10 mouse cellular contexts compared by ENCODE assay signal in the genomic region with DNA sequence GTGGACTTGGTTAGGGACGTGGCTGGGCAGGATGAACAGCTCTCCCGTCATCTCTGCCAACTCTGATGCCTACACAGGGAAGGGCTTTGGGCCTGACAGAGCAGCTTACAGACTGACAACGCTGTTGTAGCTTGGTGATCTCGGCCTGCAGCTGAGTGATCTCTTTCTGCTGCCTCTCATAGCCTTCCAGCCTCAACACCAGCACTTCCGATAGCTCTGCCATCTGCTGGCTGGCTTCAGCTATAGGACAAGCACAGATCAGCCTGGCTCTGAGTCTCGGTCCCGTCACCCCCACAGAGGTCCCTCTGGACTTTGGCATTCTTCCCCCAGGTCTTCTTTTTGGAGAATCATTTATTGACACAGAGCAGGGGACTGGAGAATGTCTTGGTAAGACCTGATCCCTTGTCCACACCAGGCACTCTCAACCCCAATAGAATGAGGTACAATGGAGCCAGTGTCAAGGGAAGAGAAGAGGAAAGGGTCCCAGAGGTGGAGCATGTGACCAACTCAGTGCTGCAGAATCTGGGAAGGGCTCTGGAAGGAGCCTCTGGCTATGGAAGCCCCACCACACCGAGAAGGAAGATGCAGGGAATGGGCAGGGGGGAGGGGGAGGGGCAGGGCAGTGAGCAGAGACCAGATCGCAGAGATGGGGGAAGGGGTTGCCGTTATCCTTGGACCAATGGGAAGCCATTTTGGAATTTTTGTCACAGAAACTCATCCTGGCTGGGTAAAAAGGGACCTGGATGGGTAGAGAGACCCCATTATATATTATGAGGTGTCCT. TPM values are rescaled to one million over a fixed set of nuclear protein-coding genes. Genes with fewer than 3 reads are reported as not detected.
A peak's percentile ranks its signal among the peaks of the same experiment; 100 is the strongest.
DNase-seq lines count a peak whose midpoint lies in the region; ATAC-seq and TF ChIP-seq lines count a peak whose summit lies in the region.
"Had no signal": no experiment of that assay in that cellular context is flagged by ENCODE, and none has a peak within 500 bp of the region (broad histone marks: within the 10 kb centered on the region; RNA-seq: fewer than 3 reads in every experiment).

No protein-coding gene starts in this region.

- H3K9me3 ChIP-seq in forebrain, postnatal 0 days (ENCODE audit: low read length) = no peaks in the 10 kb centered on the region
- no peaks in the 10 kb centered on the region for H3K9me3 ChIP-seq in forebrain, embryonic 16.5 days (ENCODE audit: control insufficient read depth, low read length)
- no peaks in the 10 kb centered on the region for H3K9me3 ChIP-seq in lung, embryonic 14.5 days (ENCODE audit: low read depth, low read length)
- H3K9me3 ChIP-seq: neural tube, embryonic 12.5 days had no signal

- DNase-seq in forebrain, postnatal 0 days = peak; percentile 64
- DNase-seq in lung, embryonic 14.5 days = peak; percentile 62
- no peak for DNase-seq in lung, postnatal 36 days
- DNase-seq in cerebellum, postnatal 10 days = peak; percentile 71 to 76
- DNase-seq in kidney, postnatal 4 days = peak; percentile 47 to 73
- no peak for DNase-seq in natural killer cell, adult 2 months (ENCODE audit: low spot score in 2 of 2)
- no peak for DNase-seq in adrenal gland, adult 8-10 months

- no peak overlapping the region for H3K27ac ChIP-seq in forebrain, postnatal 0 days (ENCODE audit: low read depth, low read length)
- no peak overlapping the region for H3K27ac ChIP-seq in forebrain, embryonic 16.5 days (ENCODE audit: low read length)
- no peak overlapping the region for H3K27ac ChIP-seq in lung, embryonic 14.5 days (ENCODE audit: low read depth)
- H3K27ac ChIP-seq: neural tube, embryonic 12.5 days had no signal

- no peak overlapping the region for H3K4me3 ChIP-seq in forebrain, postnatal 0 days (ENCODE audit: low read depth, low read length)
- no peak overlapping the region for H3K4me3 ChIP-seq in forebrain, embryonic 16.5 days (replicated peaks; ENCODE audit: low read length)
- H3K4me3 ChIP-seq in lung, embryonic 14.5 days (ENCODE audit: low read depth, low read length) = no peak overlapping the region
- H3K4me3 ChIP-seq: neural tube, embryonic 12.5 days had no signal

- 41% methylated on average over 10 of the region's 10 CpGs for WGBS in forebrain, postnatal 0 days
- 39% methylated on average over 10 of the region's 10 CpGs for WGBS in forebrain, embryonic 16.5 days
- WGBS in lung, embryonic 14.5 days = 25% methylated on average over 10 of the region's 10 CpGs

- no peak overlapping the region for H3K9ac ChIP-seq in forebrain, postnatal 0 days
- H3K9ac ChIP-seq in forebrain, embryonic 16.5 days (replicated peaks; ENCODE audit: low read depth, low read length) = no peak overlapping the region
- no peak overlapping the region for H3K9ac ChIP-seq in lung, embryonic 14.5 days
- H3K9ac ChIP-seq: neural tube, embryonic 12.5 days had no signal

- no peaks in the 10 kb centered on the region for H3K36me3 ChIP-seq in forebrain, postnatal 0 days (ENCODE audit: insufficient read depth)
- H3K36me3 ChIP-seq in forebrain, embryonic 16.5 days (ENCODE audit: control insufficient read depth, insufficient read depth) = no peaks in the 10 kb centered on the region
- H3K36me3 ChIP-seq in lung, embryonic 14.5 days (ENCODE audit: insufficient read depth) = no peaks in the 10 kb centered on the region
- H3K36me3 ChIP-seq: neural tube, embryonic 12.5 days had no signal

- peak; percentile 44; the same call in 1 of the 2 replicates for ATAC-seq in forebrain, postnatal 0 days
- ATAC-seq in forebrain, embryonic 16.5 days = no peak
- ATAC-seq in lung, embryonic 14.5 days (ENCODE audit: insufficient read depth) = no peak

- no peak overlapping the region for H3K4me2 ChIP-seq in forebrain, postnatal 0 days (ENCODE audit: low read depth)
- H3K4me2 ChIP-seq in forebrain, embryonic 16.5 days (ENCODE audit: low read length) = no peak overlapping the region
- no peak overlapping the region for H3K4me2 ChIP-seq in lung, embryonic 14.5 days
- H3K4me2 ChIP-seq: neural tube, embryonic 12.5 days had no signal

- no peaks in the 10 kb centered on the region for H3K4me1 ChIP-seq in forebrain, postnatal 0 days (ENCODE audit: insufficient read depth)
- peaks cover 12% of the 10 kb centered on the region for H3K4me1 ChIP-seq in forebrain, embryonic 16.5 days (replicated peaks; ENCODE audit: control insufficient read depth, insufficient read depth, low read length)
- H3K4me1 ChIP-seq in lung, embryonic 14.5 days (ENCODE audit: insufficient read depth) = no peaks in the 10 kb centered on the region

- no peaks in the 10 kb centered on the region for H3K27me3 ChIP-seq in forebrain, postnatal 0 days (ENCODE audit: insufficient read depth, low read length)
- no peaks in the 10 kb centered on the region; the same call in 1 of the 2 replicates for H3K27me3 ChIP-seq in forebrain, embryonic 16.5 days (replicated peaks; ENCODE audit: control insufficient read depth, insufficient read depth, low read length)
- peaks cover 46% of the 10 kb centered on the region for H3K27me3 ChIP-seq in lung, embryonic 14.5 days (ENCODE audit: insufficient read depth, low read length)

- peak; percentile 71 for TF ChIP-seq CTCF in forebrain, postnatal 0 days (IDR thresholded peaks at IDR 0.05; ENCODE audit: low read depth)
- TF ChIP-seq CTCF in lung, embryonic 14.5 days (IDR thresholded peaks at IDR 0.05; ENCODE audit: low read depth) = peak; percentile 60

RNA-seq across cellular contexts. Expression of a gene that starts 3.7 kb away (rescaled TPM):
- total RNA-seq in forebrain, postnatal 0 days (2014; rRNA removed) = 274 and 518 TPM in 2 replicates
- polyA plus RNA-seq in forebrain, postnatal 0 days (2015; fragmentation: Nextera tagmentation; extraction: Ambion mirVana) = 131 and 237 TPM in 2 replicates
- 72.3 and 164 TPM in 2 replicates for polyA plus RNA-seq in forebrain, embryonic 16.5 days (2015; fragmentation: Nextera tagmentation; extraction: Ambion mirVana)
- polyA plus RNA-seq in lung, embryonic 14.5 days (2014; fragmentation: Nextera tagmentation; extraction: Ambion mirVana) = 8.7 and 9.6 TPM in 2 replicates
- total RNA-seq in adrenal gland, adult 8-10 months (2022) = 100 to 1,000 TPM in 2 of 4 experiments, 10 to 100 TPM in 2; 50.2 to 117 (median 83.7) TPM

RNA-seq across cellular contexts. Expression of a gene that starts 18.1 kb away (rescaled TPM):
- not detected in 2 replicates for total RNA-seq in forebrain, postnatal 0 days (2014; rRNA removed)
- polyA plus RNA-seq in forebrain, postnatal 0 days (2015; fragmentation: Nextera tagmentation; extraction: Ambion mirVana) = 0.48 and 0.51 TPM in 2 replicates
- not detected in 2 replicates for polyA plus RNA-seq in forebrain, embryonic 16.5 days (2015; fragmentation: Nextera tagmentation; extraction: Ambion mirVana)
- not detected in 2 replicates for polyA plus RNA-seq in lung, embryonic 14.5 days (2014; fragmentation: Nextera tagmentation; extraction: Ambion mirVana)
- total RNA-seq in adrenal gland, adult 8-10 months (2022) = not detected
- total RNA-seq: heart, postnatal 14 days had no signal
- polyA plus RNA-seq: neural tube, embryonic 12.5 days had no signal

RNA-seq across cellular contexts. Expression of a gene that starts 32.6 kb away (rescaled TPM):
- total RNA-seq in forebrain, postnatal 0 days (2014; rRNA removed) = 105 and 115 TPM in 2 replicates
- polyA plus RNA-seq in forebrain, postnatal 0 days (2015; fragmentation: Nextera tagmentation; extraction: Ambion mirVana) = 1,342 and 1,370 TPM in 2 replicates
- 1,243 and 1,295 TPM in 2 replicates for polyA plus RNA-seq in forebrain, embryonic 16.5 days (2015; fragmentation: Nextera tagmentation; extraction: Ambion mirVana)
- polyA plus RNA-seq in lung, embryonic 14.5 days (2014; fragmentation: Nextera tagmentation; extraction: Ambion mirVana) = 1,908 and 1,918 TPM in 2 replicates
- 1,000 to 10,000 TPM in 3 of 4 experiments, 100 to 1,000 TPM in 1; 987 to 1,365 (median 1,077) TPM for total RNA-seq in adrenal gland, adult 8-10 months (2022)

RNA-seq across cellular contexts. Expression of a gene that starts 45.3 kb away (rescaled TPM):
- total RNA-seq in forebrain, postnatal 0 days (2014; rRNA removed) = 76.6 and 106 TPM in 2 replicates
- polyA plus RNA-seq in forebrain, postnatal 0 days (2015; fragmentation: Nextera tagmentation; extraction: Ambion mirVana) = 59.4 and 67.0 TPM in 2 replicates
- 56.2 and 62.0 TPM in 2 replicates for polyA plus RNA-seq in forebrain, embryonic 16.5 days (2015; fragmentation: Nextera tagmentation; extraction: Ambion mirVana)
- polyA plus RNA-seq in lung, embryonic 14.5 days (2014; fragmentation: Nextera tagmentation; extraction: Ambion mirVana) = 88.3 and 93.1 TPM in 2 replicates
- total RNA-seq in adrenal gland, adult 8-10 months (2022) = 100 to 1,000 TPM in 1 of 4 experiments, 10 to 100 TPM in 3; 57.5 to 101 (median 82.0) TPM

Comparison
In these comparisons a context has a peak if more than half of its experiments do, and no peak if none do; other contexts are left out.
1. DNase-seq: peak in forebrain, postnatal 0 days (single experiment), lung, embryonic 14.5 days (single experiment), cerebellum, postnatal 10 days (2 of 2) and kidney, postnatal 4 days (2 of 2); none in lung, postnatal 36 days (single experiment), natural killer cell, adult 2 months (0 of 2) and adrenal gland, adult 8-10 months (single experiment).